Mouse (Mus musculus) C2C12 (cell line): ENCODE data around the gene Fer.

Source experiments
- CEBPB ChIP-seq: IDR thresholded peaks from one replicate; pipeline ENCODE4 v1.6.1; 2011; ENCODE audit warnings: low read depth, mild to moderate bottlenecking, control low read depth, moderate library complexity
- CTCF ChIP-seq: IDR thresholded peaks from one replicate; pipeline ENCODE4 v1.5.1; 2011; ENCODE audit not compliant: control insufficient read depth, insufficient read depth, insufficient read length
- MAX ChIP-seq: IDR thresholded peaks from one replicate; pipeline ENCODE4 v1.6.1; 2011; ENCODE audit warnings: mild to moderate bottlenecking, control low read depth
- MYOG ChIP-seq: IDR thresholded peaks from one replicate; pipeline ENCODE4 v1.6.1; 2011; ENCODE audit not compliant: control insufficient read depth, insufficient read length; ENCODE audit errors: extremely low read depth
- USF1 ChIP-seq: IDR thresholded peaks from one replicate; pipeline ENCODE4 v1.6.1; 2011; ENCODE audit warnings: low read depth, mild to moderate bottlenecking, control low read depth, moderate library complexity

GRCm38 (mm10) chr17:64180546-64180945 is 317.7 kb downstream of the Fer start:
- TF ChIP-seq MAX: no peak
- TF ChIP-seq CTCF: no peak
- no peak for TF ChIP-seq CEBPB
- TF ChIP-seq MYOG: no peak
- TF ChIP-seq USF1: no peak
